Mouse (Mus musculus): ENCODE data around the gene Magi2. TPM values are rescaled to one million over a fixed set of nuclear protein-coding genes. Genes with fewer than 3 reads are reported as not detected.
A peak's percentile ranks its signal among the peaks of the same experiment; 100 is the strongest.

Gene Magi2
- polyA plus RNA-seq, 1 experiment from 2014 or later = 37.7 TPM

GRCm38 (mm10) chr5:19746865-19747514, 520.2 kb downstream of the Magi2 start:
- Histone ChIP-seq H3K9me3 (ENCODE audit: control insufficient read depth, low read length) (no peaks in the 10 kb centered on the region), H3K27me3 (replicated peaks; ENCODE audit: control insufficient read depth, insufficient read depth, low read length) (no peaks in the 10 kb centered on the region)
- peak; percentile 55; the same call in 1 of the 2 replicates for ATAC-seq

GRCm38 (mm10) chr5:19747631-19748030, 520.8 kb downstream of the Magi2 start:
- ATAC-seq = no peak; the same call in 1 of the 2 replicates
- 16% methylated on average over 3 of the region's 3 CpGs for WGBS
- Histone ChIP-seq H3K36me3 (ENCODE audit: control insufficient read depth, insufficient read depth) (no peaks in the 10 kb centered on the region), H3K27me3 (replicated peaks; ENCODE audit: control insufficient read depth, insufficient read depth, low read length) (no peaks in the 10 kb centered on the region), H3K4me3 (replicated peaks; ENCODE audit: low read length) (no peak overlapping the region), H3K9ac (replicated peaks; ENCODE audit: low read depth, low read length) (no peak overlapping the region), H3K4me1 (replicated peaks; ENCODE audit: control insufficient read depth, insufficient read depth, low read length) (peaks cover 10% of the 10 kb centered on the region), H3K27ac (ENCODE audit: low read length) (no peak overlapping the region), H3K4me2 (ENCODE audit: low read length) (no peak overlapping the region; the same call in 1 of the 2 replicates), H3K9me3 (ENCODE audit: control insufficient read depth, low read length) (no peaks in the 10 kb centered on the region)

More at GRCm38 (mm10) chr5:19746865-19747514, 520.2 kb downstream of the Magi2 start:
- 10% methylated on average over 12 of the region's 12 CpGs for WGBS
- H3K4me3 ChIP-seq (replicated peaks; ENCODE audit: low read length) = peak overlapping the region; percentile 27
- H3K36me3 ChIP-seq (ENCODE audit: control insufficient read depth, insufficient read depth) = no peaks in the 10 kb centered on the region
- H3K9ac ChIP-seq (replicated peaks; ENCODE audit: low read depth, low read length) = 0 out of 2 replicates have a peak overlapping the region, but pooled peaks have one; percentile 34
- H3K4me2 ChIP-seq (ENCODE audit: low read length) = peak overlapping the region; percentile 38
- H3K4me1 ChIP-seq (replicated peaks; ENCODE audit: control insufficient read depth, insufficient read depth, low read length) = peaks cover 10% of the 10 kb centered on the region
- no peak overlapping the region for H3K27ac ChIP-seq (ENCODE audit: low read length)

- Histone ChIP-seq H3K27me3 (replicated peaks; ENCODE audit: control insufficient read depth, insufficient read depth, low read length) (no peaks in the 10 kb centered on the region), H3K9me3 (ENCODE audit: control insufficient read depth, low read length) (no peaks in the 10 kb centered on the region), H3K4me3 (replicated peaks; ENCODE audit: low read length) (no peak overlapping the region), H3K9ac (replicated peaks; ENCODE audit: low read depth, low read length) (no peak overlapping the region), H3K27ac (ENCODE audit: low read length) (peak overlapping the region; percentile 84), H3K4me2 (ENCODE audit: low read length) (no peak overlapping the region), H3K36me3 (ENCODE audit: control insufficient read depth, insufficient read depth) (no peaks in the 10 kb centered on the region), H3K4me1 (replicated peaks; ENCODE audit: control insufficient read depth, insufficient read depth, low read length) (peaks cover 5% of the 10 kb centered on the region; the same call in 1 of the 2 replicates)
- WGBS = 64% methylated on average over 1 of the region's 1 CpGs
- peak; percentile 64 for ATAC-seq
Measured at GRCm38 (mm10) chr5:19779224-19779623, 552.4 kb downstream of the Magi2 start.

GRCm38 (mm10) chr5:19780076-19780475, 553.2 kb downstream of the Magi2 start:
- Histone ChIP-seq H3K4me2 (ENCODE audit: low read length) (no peak overlapping the region), H3K36me3 (ENCODE audit: control insufficient read depth, insufficient read depth) (no peaks in the 10 kb centered on the region), H3K27me3 (replicated peaks; ENCODE audit: control insufficient read depth, insufficient read depth, low read length) (no peaks in the 10 kb centered on the region), H3K27ac (ENCODE audit: low read length) (peak overlapping the region; percentile 2; the same call in 1 of the 2 replicates), H3K9ac (replicated peaks; ENCODE audit: low read depth, low read length) (no peak overlapping the region), H3K4me1 (replicated peaks; ENCODE audit: control insufficient read depth, insufficient read depth, low read length) (peaks cover 5% of the 10 kb centered on the region; the same call in 1 of the 2 replicates), H3K9me3 (ENCODE audit: control insufficient read depth, low read length) (no peaks in the 10 kb centered on the region), H3K4me3 (replicated peaks; ENCODE audit: low read length) (no peak overlapping the region)
- 63% methylated on average over 2 of the region's 2 CpGs for WGBS
- peak; percentile 84 for ATAC-seq

- no peaks in the 10 kb centered on the region for H3K36me3 ChIP-seq (ENCODE audit: control insufficient read depth, insufficient read depth)
- H3K27ac ChIP-seq (ENCODE audit: low read length) = no peak overlapping the region
- no peak for ATAC-seq
- no peak overlapping the region for H3K4me3 ChIP-seq (replicated peaks; ENCODE audit: low read length)
- no peaks in the 10 kb centered on the region for H3K27me3 ChIP-seq (replicated peaks; ENCODE audit: control insufficient read depth, insufficient read depth, low read length)
- H3K9me3 ChIP-seq (ENCODE audit: control insufficient read depth, low read length) = no peaks in the 10 kb centered on the region
- H3K4me1 ChIP-seq (replicated peaks; ENCODE audit: control insufficient read depth, insufficient read depth, low read length) = peaks cover 10% of the 10 kb centered on the region
- H3K9ac ChIP-seq (replicated peaks; ENCODE audit: low read depth, low read length) = no peak overlapping the region
- no peak overlapping the region for H3K4me2 ChIP-seq (ENCODE audit: low read length)
Measured at GRCm38 (mm10) chr5:19785320-19785719, 558.5 kb downstream of the Magi2 start.

- Histone ChIP-seq H3K4me1 (replicated peaks; ENCODE audit: control insufficient read depth, insufficient read depth, low read length) (peaks cover 7% of the 10 kb centered on the region), H3K4me2 (ENCODE audit: low read length) (no peak overlapping the region), H3K27me3 (replicated peaks; ENCODE audit: control insufficient read depth, insufficient read depth, low read length) (no peaks in the 10 kb centered on the region), H3K27ac (ENCODE audit: low read length) (no peak overlapping the region), H3K9ac (replicated peaks; ENCODE audit: low read depth, low read length) (no peak overlapping the region), H3K36me3 (ENCODE audit: control insufficient read depth, insufficient read depth) (no peaks in the 10 kb centered on the region), H3K4me3 (replicated peaks; ENCODE audit: low read length) (no peak overlapping the region), H3K9me3 (ENCODE audit: control insufficient read depth, low read length) (peaks cover 5% of the 10 kb centered on the region)
- WGBS = 7% methylated on average over 5 of the region's 5 CpGs
- ATAC-seq = peak; percentile 85
Measured at GRCm38 (mm10) chr5:19787522-19788144, 560.8 kb downstream of the Magi2 start.

GRCm38 (mm10) chr5:19803052-19803769, 576.4 kb downstream of the Magi2 start:
- ATAC-seq = peak; percentile 95
- Histone ChIP-seq H3K9ac (replicated peaks; ENCODE audit: low read depth, low read length) (no peak overlapping the region), H3K27ac (ENCODE audit: low read length) (peak overlapping the region; percentile 2; the same call in 1 of the 2 replicates), H3K4me2 (ENCODE audit: low read length) (no peak overlapping the region), H3K4me1 (replicated peaks; ENCODE audit: control insufficient read depth, insufficient read depth, low read length) (peaks cover 8% of the 10 kb centered on the region), H3K27me3 (replicated peaks; ENCODE audit: control insufficient read depth, insufficient read depth, low read length) (no peaks in the 10 kb centered on the region), H3K36me3 (ENCODE audit: control insufficient read depth, insufficient read depth) (no peaks in the 10 kb centered on the region), H3K9me3 (ENCODE audit: control insufficient read depth, low read length) (no peaks in the 10 kb centered on the region), H3K4me3 (replicated peaks; ENCODE audit: low read length) (no peak overlapping the region)
- WGBS = 35% methylated on average over 5 of the region's 5 CpGs

- WGBS = 86% methylated on average over 2 of the region's 2 CpGs
- H3K9me3 ChIP-seq (ENCODE audit: control insufficient read depth, low read length) = no peaks in the 10 kb centered on the region
- no peaks in the 10 kb centered on the region for H3K4me1 ChIP-seq (replicated peaks; ENCODE audit: control insufficient read depth, insufficient read depth, low read length)
- H3K27ac ChIP-seq (ENCODE audit: low read length) = no peak overlapping the region
- no peaks in the 10 kb centered on the region for H3K27me3 ChIP-seq (replicated peaks; ENCODE audit: control insufficient read depth, insufficient read depth, low read length)
- no peak overlapping the region for H3K9ac ChIP-seq (replicated peaks; ENCODE audit: low read depth, low read length)
- H3K4me3 ChIP-seq (replicated peaks; ENCODE audit: low read length) = no peak overlapping the region
- no peaks in the 10 kb centered on the region for H3K36me3 ChIP-seq (ENCODE audit: control insufficient read depth, insufficient read depth)
- ATAC-seq = no peak
- H3K4me2 ChIP-seq (ENCODE audit: low read length) = no peak overlapping the region
Measured at GRCm38 (mm10) chr5:19822502-19822901, 595.7 kb downstream of the Magi2 start.

- Histone ChIP-seq H3K9me3 (ENCODE audit: control insufficient read depth, low read length) (no peaks in the 10 kb centered on the region), H3K36me3 (ENCODE audit: control insufficient read depth, insufficient read depth) (no peaks in the 10 kb centered on the region), H3K27me3 (replicated peaks; ENCODE audit: control insufficient read depth, insufficient read depth, low read length) (no peaks in the 10 kb centered on the region), H3K4me1 (replicated peaks; ENCODE audit: control insufficient read depth, insufficient read depth, low read length) (no peaks in the 10 kb centered on the region), H3K27ac (ENCODE audit: low read length) (no peak overlapping the region), H3K4me2 (ENCODE audit: low read length) (no peak overlapping the region), H3K9ac (replicated peaks; ENCODE audit: low read depth, low read length) (no peak overlapping the region), H3K4me3 (replicated peaks; ENCODE audit: low read length) (no peak overlapping the region)
- 63% methylated on average over 2 of the region's 2 CpGs for WGBS
- ATAC-seq = no peak
Measured at GRCm38 (mm10) chr5:19825943-19826342, 599.1 kb downstream of the Magi2 start.
